Mouse (Mus musculus) cerebellum, adult 11-12 months (tissue): Measurements from ENCODE around the gene Btg1.

Experiments
- DNase-seq: peaks from one replicate; pipeline ENCODE4 v3.0.0; 2022

The Btg1 gene

GRCm38 (mm10) chr10:96632271-96633144 is 15.7 kb downstream of the Btg1 start:
- no peak for DNase-seq

- DNase-seq: no peak
Observed at GRCm38 (mm10) chr10:96633145-96633516, 16.3 kb downstream of the Btg1 start.

GRCm38 (mm10) chr10:96635472-96635871 is 18.7 kb downstream of the Btg1 start:
- no peak for DNase-seq

- DNase-seq: no peak
Observed at GRCm38 (mm10) chr10:96638477-96638876, 21.7 kb downstream of the Btg1 start.

GRCm38 (mm10) chr10:96642014-96642413 is 25.2 kb downstream of the Btg1 start:
- DNase-seq: no peak

GRCm38 (mm10) chr10:96642751-96643150 is 25.9 kb downstream of the Btg1 start:
- no peak for DNase-seq

- no peak for DNase-seq
Observed at GRCm38 (mm10) chr10:96645183-96645582, 28.4 kb downstream of the Btg1 start.

- DNase-seq: peak; percentile 81
Observed at GRCm38 (mm10) chr10:96646024-96646866, 29.4 kb downstream of the Btg1 start.

GRCm38 (mm10) chr10:96646867-96647462 is 30.2 kb downstream of the Btg1 start:
- DNase-seq: no peak

GRCm38 (mm10) chr10:96648161-96648561 is 31.4 kb downstream of the Btg1 start:
- peak; percentile 83 for DNase-seq

- no peak for DNase-seq
Observed at GRCm38 (mm10) chr10:96649524-96649923, 32.7 kb downstream of the Btg1 start.

GRCm38 (mm10) chr10:96652372-96652771 is 35.6 kb downstream of the Btg1 start:
- no peak for DNase-seq

- DNase-seq: no peak
Observed at GRCm38 (mm10) chr10:96653030-96653429, 36.2 kb downstream of the Btg1 start.

- DNase-seq: no peak
Observed at GRCm38 (mm10) chr10:96654079-96654478, 37.3 kb downstream of the Btg1 start.

GRCm38 (mm10) chr10:96654576-96654975 is 37.8 kb downstream of the Btg1 start:
- no peak for DNase-seq

- DNase-seq: no peak
Observed at GRCm38 (mm10) chr10:96655066-96655465, 38.3 kb downstream of the Btg1 start.

- DNase-seq: no peak
Observed at GRCm38 (mm10) chr10:96656176-96656575, 39.4 kb downstream of the Btg1 start.

- DNase-seq: peak; percentile 87
Observed at GRCm38 (mm10) chr10:96658906-96659305, 42.1 kb downstream of the Btg1 start.

GRCm38 (mm10) chr10:96660280-96660985 is 43.6 kb downstream of the Btg1 start:
- DNase-seq: no peak

GRCm38 (mm10) chr10:96662976-96663375 is 46.2 kb downstream of the Btg1 start:
- DNase-seq: no peak

GRCm38 (mm10) chr10:96663739-96664430 is 47.1 kb downstream of the Btg1 start:
- no peak for DNase-seq
